Mouse (Mus musculus) Patski (cell line): ENCODE measurements around the gene Peli2. TPM values are rescaled to one million over a fixed set of nuclear protein-coding genes. Genes with fewer than 3 reads are reported as not detected.

ENCODE experiments used
- ATAC-seq: fragments of 100-300 bp; one replicate; pipeline ENCODE4 v1.8.0; 2021
- CTCF ChIA-PET: fragments of 350-600 bp; sonication (Branson Sonifier 250); formaldehyde crosslinking; loops from one replicate; lab custom pipeline; 2022; ENCODE audit warnings: inconsistent platforms; lab: Charles Lee
- POLR2A ChIA-PET: fragments of 350-600 bp; sonication (Branson Sonifier 250); formaldehyde crosslinking; loops from one replicate; lab custom pipeline; 2022; ENCODE audit warnings: antibody characterized with exemption, inconsistent platforms; lab: Charles Lee
- DNase-seq: peaks from one replicate; pipeline ENCODE4 v3.0.0-alpha.2; 2011; ENCODE audit warnings: low read depth, low spot score
- H3K27me3 ChIP-seq: fragments of 371-371 bp; one replicate; pipeline ENCODE4 v1.5.1; 2021
- CTCF ChIP-seq: fragments of 100-300 bp; IDR thresholded peaks from one replicate; pipeline ENCODE4 v1.5.1; 2021
- in situ Hi-C: fragments of 300-500 bp; cut with MboI; formaldehyde crosslinking; loops from 3 replicates; pipeline ENCODE4 v1.11.1; 2018; ENCODE audit warnings: low pct_unique_long_range_greater_than_20kb, mixed read lengths
- polyA plus RNA-seq: library from polyadenylated mRNA; unstranded; gene quantifications from one replicate; pipeline ENCODE4 v1.2.3, GENCODE M21; 2021

Gene Peli2
- polyA plus RNA-seq, 1 experiment from 2014 or later: 5.4 TPM

DNA sequence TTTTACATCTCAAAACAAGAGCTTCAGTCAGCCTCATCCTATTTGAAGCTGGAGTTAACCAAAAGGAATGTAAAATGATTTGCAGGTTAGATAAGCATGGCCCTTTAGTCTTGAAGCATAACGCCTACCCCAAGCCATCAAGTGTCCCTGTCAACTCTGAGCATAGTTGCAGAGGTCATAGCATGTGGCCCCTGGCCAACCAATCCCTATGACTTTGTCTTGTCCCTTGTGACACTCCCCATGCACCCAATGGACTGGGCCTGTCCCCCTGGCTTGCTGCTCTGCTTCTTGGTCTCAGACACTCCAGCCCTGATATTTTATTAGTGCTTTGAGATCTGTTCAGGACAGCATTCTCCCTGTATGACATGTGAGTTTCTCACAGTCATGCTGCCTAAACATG, 30.3 kb downstream of the Peli2 start:
- in situ Hi-C loops: no loop called here
- ATAC-seq (no peak), DNase-seq (no peak)
- H3K27me3 ChIP-seq: no peaks in the 10 kb centered on the region
- no peak for TF ChIP-seq CTCF
- CTCF ChIA-PET: no interaction called here
- POLR2A ChIA-PET: no interaction called here

DNA sequence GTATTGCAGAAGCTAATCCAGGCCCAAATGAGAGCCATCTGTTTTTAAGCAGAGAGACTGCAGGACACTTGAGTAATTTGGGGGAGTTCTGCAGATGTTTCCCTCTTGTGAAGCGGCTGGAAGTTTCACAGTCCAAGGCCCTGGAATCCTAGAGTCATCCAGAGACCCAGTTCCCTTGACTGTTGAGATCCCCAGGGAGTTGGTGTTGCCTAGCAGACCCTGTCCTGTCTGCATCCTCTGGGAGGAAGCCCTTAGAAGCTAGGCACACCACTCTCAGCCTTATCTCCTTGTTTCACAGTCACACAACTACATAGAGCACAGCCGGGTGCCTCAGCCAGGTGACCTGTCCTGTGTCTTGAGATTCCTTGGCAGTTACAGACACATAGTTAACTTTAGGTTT, 30.9 kb downstream of the Peli2 start:
- no peaks in the 10 kb centered on the region for H3K27me3 ChIP-seq
- in situ Hi-C loops: no loop called here
- no peak for ATAC-seq
- no peak for TF ChIP-seq CTCF
- CTCF ChIA-PET: no interaction called here
- POLR2A ChIA-PET: no interaction called here
- DNase-seq: no peak

- CTCF ChIA-PET: interaction anchor here (1.1 to 1.4 kb wide), 2 partner anchors 16 to 17 kb away, joined by 3 read pairs; no protein-coding TSS in a partner anchor
- ATAC-seq (no peak), DNase-seq (no peak)
- no peaks in the 10 kb centered on the region for H3K27me3 ChIP-seq
- POLR2A ChIA-PET: no interaction called here
- in situ Hi-C loops: no loop called here
- TF ChIP-seq CTCF: no peak
These were observed 32.4 kb downstream of the Peli2 start for GRCm38 (mm10) chr14:48153064-48153463.

- ChIA-PET POLR2A (no interaction called here), CTCF (no interaction called here)
- no peaks in the 10 kb centered on the region for H3K27me3 ChIP-seq
- no peak for DNase-seq
- TF ChIP-seq CTCF: no peak
- in situ Hi-C loops: no loop called here
- ATAC-seq: no peak
These were observed 33.4 kb downstream of the Peli2 start for GRCm38 (mm10) chr14:48153865-48154511.

DNA sequence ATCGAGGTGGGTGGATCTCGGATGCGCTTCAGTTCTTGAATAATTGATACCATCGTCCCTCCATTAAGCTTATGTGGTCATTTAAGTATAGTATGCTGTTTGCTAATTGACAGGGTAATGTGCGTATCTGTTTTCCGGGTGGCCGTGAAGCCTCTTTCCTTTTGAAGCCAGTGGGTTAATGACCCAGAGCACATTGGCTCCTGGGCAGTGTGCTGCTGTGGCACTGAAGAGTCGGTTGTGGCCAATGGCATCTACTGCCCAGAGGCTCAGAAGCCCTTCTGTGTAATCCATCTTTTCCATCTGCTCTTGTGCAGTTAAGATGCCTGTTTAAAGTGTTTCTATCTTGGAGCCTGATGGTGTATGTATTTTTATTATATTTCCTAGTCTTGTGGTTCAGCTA, 34.0 kb downstream of the Peli2 start:
- POLR2A ChIA-PET: no interaction called here
- no peak for TF ChIP-seq CTCF
- ATAC-seq (no peak), DNase-seq (no peak)
- CTCF ChIA-PET: no interaction called here
- no peaks in the 10 kb centered on the region for H3K27me3 ChIP-seq
- in situ Hi-C loops: no loop called here

DNA sequence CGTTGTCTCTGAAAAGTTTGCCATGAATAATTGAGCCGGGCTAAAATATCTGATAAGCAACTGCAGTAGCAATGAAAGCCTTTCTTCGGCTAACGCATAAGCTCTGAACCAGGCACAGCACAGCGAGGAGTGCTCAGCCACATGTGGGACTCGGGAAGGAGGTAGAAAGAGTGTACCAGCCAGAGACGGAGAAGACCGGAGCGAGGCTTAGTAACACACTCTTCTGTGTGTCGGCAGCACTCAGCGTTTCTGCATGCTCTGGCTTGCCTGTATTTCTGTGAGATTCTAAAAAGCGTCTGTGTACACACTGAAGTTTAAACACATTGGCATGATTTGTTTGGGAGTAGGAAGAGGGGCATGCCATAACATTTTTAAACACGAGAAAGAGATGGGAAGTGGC, 34.5 kb downstream of the Peli2 start:
- ATAC-seq (no peak), DNase-seq (no peak)
- POLR2A ChIA-PET: no interaction called here
- H3K27me3 ChIP-seq: no peaks in the 10 kb centered on the region
- TF ChIP-seq CTCF: no peak
- CTCF ChIA-PET: no interaction called here
- in situ Hi-C loops: no loop called here

GRCm38 (mm10) chr14:48157085-48157484, 36.5 kb downstream of the Peli2 start:
- ATAC-seq: no peak
- in situ Hi-C loops: no loop called here
- POLR2A ChIA-PET: no interaction called here
- CTCF ChIA-PET: no interaction called here
- no peak for TF ChIP-seq CTCF
- DNase-seq: no peak
- H3K27me3 ChIP-seq: no peaks in the 10 kb centered on the region

DNA sequence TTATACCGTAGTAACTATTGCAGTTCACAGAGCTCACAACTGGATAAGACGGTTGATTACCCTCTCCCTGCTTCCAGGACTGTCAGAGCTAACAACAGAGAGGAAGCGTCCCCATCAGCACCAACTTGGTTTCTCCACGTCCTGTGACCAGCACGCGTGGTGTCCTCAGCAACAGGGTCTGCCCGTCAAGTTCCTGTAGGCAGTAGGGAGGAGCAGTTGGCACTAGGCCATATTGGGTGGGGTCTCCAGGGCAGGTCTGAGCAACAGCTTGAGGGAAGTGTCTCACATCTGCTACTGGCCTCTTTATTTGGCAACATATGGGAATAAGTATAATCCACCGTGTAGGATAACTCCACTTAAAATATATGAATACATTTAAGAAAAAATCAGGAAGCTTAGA, 37.2 kb downstream of the Peli2 start:
- POLR2A ChIA-PET: no interaction called here
- ATAC-seq: no peak
- in situ Hi-C loops: no loop called here
- no peak for TF ChIP-seq CTCF
- CTCF ChIA-PET: no interaction called here
- no peak for DNase-seq
- no peaks in the 10 kb centered on the region for H3K27me3 ChIP-seq

- ATAC-seq (no peak), DNase-seq (no peak)
- peaks cover 3% of the 10 kb centered on the region for H3K27me3 ChIP-seq
- POLR2A ChIA-PET: no interaction called here
- CTCF ChIA-PET: no interaction called here
- no peak for TF ChIP-seq CTCF
- in situ Hi-C loops: no loop called here
These were observed 38.8 kb downstream of the Peli2 start for GRCm38 (mm10) chr14:48159401-48159800.

- CTCF ChIA-PET: no interaction called here
- ATAC-seq (no peak), DNase-seq (no peak)
These were observed 41.8 kb downstream of the Peli2 start for GRCm38 (mm10) chr14:48162446-48162845.

DNA sequence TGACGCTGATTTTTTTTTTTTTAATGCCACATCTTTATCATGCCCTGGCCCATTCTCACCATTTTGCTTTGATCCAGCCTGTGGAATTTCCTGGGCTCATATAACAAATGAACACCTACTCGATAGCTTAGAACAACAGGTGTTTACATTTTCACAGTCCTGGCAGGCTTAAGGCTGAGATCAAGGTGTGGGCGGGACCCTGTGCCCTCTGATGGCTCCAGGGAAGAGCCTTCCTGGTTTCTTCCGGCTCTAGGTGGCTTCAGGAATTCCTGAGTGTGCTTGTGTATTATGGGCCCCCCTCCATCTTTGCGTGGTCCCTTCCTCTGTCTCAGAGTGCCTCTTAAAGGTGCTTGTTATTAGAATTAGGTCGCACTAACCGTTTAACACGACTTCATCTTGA, 44.3 kb downstream of the Peli2 start:
- DNase-seq (no peak), ATAC-seq (no peak)
- TF ChIP-seq CTCF: no peak
- in situ Hi-C loops: no loop called here
- POLR2A ChIA-PET: no interaction called here
- H3K27me3 ChIP-seq: peaks cover 3% of the 10 kb centered on the region
- CTCF ChIA-PET: no interaction called here

More at GRCm38 (mm10) chr14:48162446-48162845, 41.8 kb downstream of the Peli2 start:
- H3K27me3 ChIP-seq: peaks cover 3% of the 10 kb centered on the region
- POLR2A ChIA-PET: no interaction called here
- TF ChIP-seq CTCF: no peak
- in situ Hi-C loops: no loop called here

DNA sequence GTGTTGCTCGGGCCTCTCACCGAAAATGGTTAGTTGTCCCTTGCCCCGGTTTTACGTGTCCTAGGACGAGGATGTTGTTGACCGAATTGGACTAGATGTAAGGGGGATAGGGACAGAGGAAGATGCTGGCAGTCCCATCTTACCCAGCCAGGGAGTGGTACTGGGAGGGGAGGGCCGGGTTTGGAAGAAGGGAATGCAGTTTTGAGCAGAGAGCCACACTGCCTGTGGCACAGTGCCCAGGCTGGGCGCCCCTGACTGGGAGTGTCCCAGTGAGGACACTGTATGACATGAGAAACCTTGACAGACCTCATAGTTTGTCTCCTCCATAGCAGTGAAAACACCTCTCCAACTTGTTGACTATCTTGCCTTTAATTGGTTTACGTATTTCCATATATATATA, 45.8 kb downstream of the Peli2 start:
- POLR2A ChIA-PET: no interaction called here
- peaks cover 3% of the 10 kb centered on the region for H3K27me3 ChIP-seq
- ATAC-seq (no peak), DNase-seq (no peak)
- TF ChIP-seq CTCF: no peak
- CTCF ChIA-PET: no interaction called here
- in situ Hi-C loops: no loop called here
